Comparison of ENCODE assay signal across 8 mouse cellular contexts in the genomic region with DNA sequence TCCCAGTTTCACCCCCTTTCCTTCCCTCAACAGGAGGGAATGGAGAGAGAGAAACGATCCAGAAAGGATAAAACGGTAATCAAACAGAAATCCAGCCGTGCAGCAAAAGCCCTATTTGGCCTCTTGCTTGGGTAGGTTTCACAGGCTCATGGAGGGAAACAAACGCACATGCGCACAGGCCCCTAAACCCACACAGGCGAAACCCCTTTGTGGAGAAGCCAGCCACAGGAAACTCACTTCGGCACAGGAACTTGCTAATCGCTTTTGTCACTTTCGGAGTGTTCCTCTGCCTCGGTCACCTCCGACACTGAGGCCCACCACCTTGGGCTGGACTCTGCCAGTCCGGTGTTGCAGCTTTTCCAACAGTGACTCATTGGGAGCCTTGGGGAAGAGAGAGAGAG. TPM values are rescaled to one million over a fixed set of nuclear protein-coding genes. Genes with fewer than 3 reads are reported as not detected.
DNase-seq lines count a peak whose midpoint lies in the region.

No protein-coding gene starts in this region.

- peak; percentile 26 for DNase-seq in retina, embryonic 14.5 days (ENCODE audit: low spot score)
- no peak for DNase-seq in retina, postnatal 1 day
- DNase-seq in heart, adult 8-10 months (ENCODE audit: low spot score) = peak; percentile 42
- peak; percentile 44 for DNase-seq in lung, postnatal 10 days
- peak; percentile 83 to 93 for DNase-seq in thymus, adult 18-20 months
- no peak for DNase-seq in ovary, adult 18-20 months (ENCODE audit: low spot score)
- DNase-seq in cerebellum, adult 18-20 months = no peak
- no peak for DNase-seq in layer of hippocampus, postnatal 36 days

RNA-seq across cellular contexts. Expression of a gene that starts 2.3 kb away (rescaled TPM):
- total RNA-seq in heart, adult 8-10 months (2022) = under 1 TPM; 0.28 to 0.47 (median 0.36) TPM
- total RNA-seq in layer of hippocampus, postnatal 36 days (2021) = 1 to 10 TPM in 1 of 2 experiments, under 1 TPM in 1; 0.75 to 1.0 TPM

Comparison
In these comparisons a context has a peak if more than half of its experiments do, and no peak if none do; other contexts are left out.
1. DNase-seq: peak in retina, embryonic 14.5 days (single experiment), heart, adult 8-10 months (single experiment), lung, postnatal 10 days (single experiment) and thymus, adult 18-20 months (2 of 2); none in retina, postnatal 1 day (single experiment), ovary, adult 18-20 months (single experiment), cerebellum, adult 18-20 months (0 of 2) and layer of hippocampus, postnatal 36 days (0 of 2).